Mouse (Mus musculus) WW6 (cell line): ENCODE measurements at regions not wholly inside any gene's neighbourhood (a gene's known extent, or its start where the extent isn't known, plus 50 kb on each side); places are given as distances from the start of the nearest gene placed in this dataset.

Experiments used
- DNase-seq: peaks from one replicate; pipeline ENCODE4 v3.0.0-alpha.2; 2013; ENCODE audit warnings: low read depth, low spot score

- DNase-seq, result no peak
Measured at GRCm38 (mm10) chr10:102705848-102706247, 193.8 kb downstream of the Rassf9 start.

- DNase-seq, result no peak
Measured at GRCm38 (mm10) chr10:102694810-102695209, 182.8 kb downstream of the Rassf9 start.

- no peak for DNase-seq
Measured at GRCm38 (mm10) chr10:102689966-102690365, 177.9 kb downstream of the Rassf9 start.

- DNase-seq, result no peak
Measured at GRCm38 (mm10) chr10:102686667-102687397, 174.8 kb downstream of the Rassf9 start.

GRCm38 (mm10) chr10:102685833-102686434 lies 173.9 kb downstream of the Rassf9 start:
- no peak for DNase-seq

- DNase-seq, result no peak
Measured at GRCm38 (mm10) chr10:102667359-102667758, 155.3 kb downstream of the Rassf9 start.

GRCm38 (mm10) chr10:102659683-102660082 lies 147.7 kb downstream of the Rassf9 start:
- no peak for DNase-seq

- no peak for DNase-seq
Measured at GRCm38 (mm10) chr10:102636507-102636906, 124.5 kb downstream of the Rassf9 start.

- DNase-seq, result no peak
Measured at GRCm38 (mm10) chr10:102633438-102633837, 121.4 kb downstream of the Rassf9 start.

- DNase-seq, result no peak
Measured at GRCm38 (mm10) chr10:102628609-102629008, 116.6 kb downstream of the Rassf9 start.

- DNase-seq, result no peak
Measured at GRCm38 (mm10) chr10:102623895-102624294, 111.9 kb downstream of the Rassf9 start.

GRCm38 (mm10) chr10:102622583-102623008 lies 110.6 kb downstream of the Rassf9 start:
- DNase-seq, result no peak

- DNase-seq, result no peak
Measured at GRCm38 (mm10) chr10:102618711-102619110, 106.7 kb downstream of the Rassf9 start.

GRCm38 (mm10) chr10:102615962-102616595 lies 104.1 kb downstream of the Rassf9 start:
- DNase-seq, result no peak
